Mouse (Mus musculus): ENCODE measurements around the gene Shisa8. TPM values are rescaled to one million over a fixed set of nuclear protein-coding genes. Genes with fewer than 3 reads are reported as not detected.
"Not testable (repeated sequence)": the region's sequence is repeated elsewhere in the genome, so short reads cannot be mapped to it uniquely, and the experiment has no call there.

The Shisa8 gene
- total RNA-seq (2021) (under 1 TPM in 1 of 2 experiments, not detected in 1; 0.69 TPM), polyA plus RNA-seq (2012; rRNA removed) (1.3 and 2.5 TPM in 2 replicates)
- long read RNA-seq, partial matches to known transcripts: 0 of 1 reads
- long read RNA-seq, other reads (novel, unspliced or antisense): 0 of 1 reads

GRCm38 (mm10) chr15:82212752-82213063, at the start of gene Shisa8:
Shisa8 (minus strand) TSS chr15:82212815.
- DNase-seq: peak; percentile 36

GRCm38 (mm10) chr15:82259510-82259909, 46.9 kb upstream of the Shisa8 start:
- peak; percentile 41 for DNase-seq

- DNase-seq: no peak
Observed at GRCm38 (mm10) chr15:82255944-82256383, 43.3 kb upstream of the Shisa8 start.

GRCm38 (mm10) chr15:82255248-82255647, 42.6 kb upstream of the Shisa8 start:
- DNase-seq: no peak

- no peak for DNase-seq
Observed at GRCm38 (mm10) chr15:82252097-82252496, 39.5 kb upstream of the Shisa8 start, which contains the start of gene 1500009C09Rik. 1500009C09Rik (plus strand) TSS chr15:82252397.

- DNase-seq: no peak
Observed at GRCm38 (mm10) chr15:82251579-82251978, 39.0 kb upstream of the Shisa8 start.

- peak; percentile 85 for DNase-seq
Observed at GRCm38 (mm10) chr15:82247131-82247776, 34.6 kb upstream of the Shisa8 start.

- not testable (repeated sequence) for DNase-seq
Observed at GRCm38 (mm10) chr15:82244805-82245161, 32.2 kb upstream of the Shisa8 start.

- DNase-seq: peak; percentile 95
Observed at GRCm38 (mm10) chr15:82244115-82244804, 31.6 kb upstream of the Shisa8 start, which contains the start of gene Cenpm. Cenpm (minus strand) TSS chr15:82244748.

- DNase-seq: no peak
Observed at GRCm38 (mm10) chr15:82243742-82244114, 31.1 kb upstream of the Shisa8 start.

- DNase-seq: no peak
Observed at GRCm38 (mm10) chr15:82243311-82243710, 30.7 kb upstream of the Shisa8 start.

- peak; percentile 79 for DNase-seq
Observed at GRCm38 (mm10) chr15:82236565-82236964, 23.9 kb upstream of the Shisa8 start.

GRCm38 (mm10) chr15:82235661-82236060, 23.0 kb upstream of the Shisa8 start:
- no peak for DNase-seq

GRCm38 (mm10) chr15:82232651-82233050, 20.0 kb upstream of the Shisa8 start:
- DNase-seq: no peak

- DNase-seq: no peak
Observed at GRCm38 (mm10) chr15:82231591-82232378, 19.2 kb upstream of the Shisa8 start.

- DNase-seq: no peak
Observed at GRCm38 (mm10) chr15:82231100-82231499, 18.5 kb upstream of the Shisa8 start.

- DNase-seq: no peak
Observed at GRCm38 (mm10) chr15:82230098-82230611, 17.5 kb upstream of the Shisa8 start.

- no peak for DNase-seq
Observed at GRCm38 (mm10) chr15:82229542-82230045, 17.0 kb upstream of the Shisa8 start.

GRCm38 (mm10) chr15:82225769-82226168, 13.2 kb upstream of the Shisa8 start:
- no peak for DNase-seq

- no peak for DNase-seq
Observed at GRCm38 (mm10) chr15:82224602-82225215, 12.1 kb upstream of the Shisa8 start.

All from adrenal gland, adult 2 months (tissue).